Mouse (Mus musculus): ENCODE data around the gene Map7. TPM values are rescaled to one million over a fixed set of nuclear protein-coding genes. Genes with fewer than 3 reads are reported as not detected.

Gene Map7
- polyA plus RNA-seq, 1 experiment, result 3.6 TPM

DNA sequence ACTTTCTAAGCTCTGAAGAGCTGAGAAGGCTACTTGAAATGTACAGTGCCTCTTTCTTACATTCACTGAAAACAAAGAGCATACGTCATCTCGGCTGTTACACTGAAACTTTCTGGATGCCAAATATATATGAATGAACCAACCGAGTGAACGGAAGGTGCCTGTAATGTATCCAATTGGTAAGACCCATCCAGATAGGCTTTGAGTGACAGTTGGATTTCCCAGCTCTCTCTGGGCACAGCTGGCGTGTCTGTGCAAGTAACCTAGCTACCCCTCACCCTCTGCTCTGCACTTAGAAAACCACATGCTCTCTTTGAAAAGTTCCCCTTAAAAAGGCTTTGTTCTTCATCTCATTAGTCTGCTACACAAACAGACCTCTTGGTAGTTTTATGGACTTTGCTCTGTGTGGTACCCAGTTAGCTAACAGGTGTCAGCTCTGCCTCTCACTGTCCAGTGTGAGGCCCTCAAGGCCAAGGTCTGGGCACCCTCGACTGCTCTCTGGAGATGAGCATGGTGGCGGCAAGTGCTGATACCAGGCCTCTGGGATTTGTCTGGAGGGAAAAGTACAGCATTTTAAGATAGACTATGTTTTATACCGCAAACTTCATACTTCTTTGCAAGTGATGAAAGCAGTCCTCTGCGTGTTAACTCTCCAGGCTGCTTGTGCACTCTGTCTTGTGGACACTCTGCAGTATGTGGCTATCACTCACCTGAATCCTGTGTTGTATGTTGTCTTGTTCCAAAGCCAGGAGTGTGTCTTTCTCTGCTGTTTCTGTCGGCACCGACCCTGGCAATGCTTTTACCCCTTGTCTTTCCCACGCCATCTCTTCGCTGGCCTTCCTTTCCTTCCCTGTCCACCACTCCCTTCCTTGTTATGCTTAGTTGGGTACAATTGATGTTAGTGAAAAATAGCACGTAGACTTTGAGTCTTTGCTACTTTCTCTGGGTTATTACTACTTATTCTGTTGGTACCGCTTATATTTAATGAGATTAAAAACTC, 109.8 kb downstream of the Map7 start:
- no peaks in the 10 kb centered on the region for H3K4me1 ChIP-seq (ENCODE audit: control insufficient read depth, insufficient read depth, insufficient read length, low read length)
- H3K27ac ChIP-seq (replicated peaks; ENCODE audit: low read depth, low read length), result no peak overlapping the region
- no peak overlapping the region for H3K4me3 ChIP-seq (ENCODE audit: insufficient read depth, low read depth, low read length)

DNA sequence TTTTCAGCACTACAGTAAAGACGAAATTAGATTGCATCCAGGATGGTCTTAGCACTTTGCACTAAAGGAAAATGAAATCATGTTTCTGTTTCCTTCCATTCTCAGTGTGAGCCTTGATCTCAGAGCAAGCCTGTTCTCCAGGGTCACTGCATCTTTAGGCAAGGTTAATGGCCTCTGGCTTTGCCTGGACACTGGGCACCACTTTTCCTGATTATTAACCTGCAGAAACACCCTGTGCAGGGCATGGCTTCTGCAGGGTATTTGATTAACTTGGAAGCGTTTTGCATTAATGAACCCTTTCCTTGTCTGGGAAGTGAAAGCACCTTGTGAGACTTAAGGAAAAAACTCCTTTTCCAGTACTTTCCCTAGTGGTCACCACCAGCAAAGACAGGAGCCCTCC, 111.2 kb downstream of the Map7 start:
- H3K4me1 ChIP-seq (ENCODE audit: control insufficient read depth, insufficient read depth, insufficient read length, low read length), result no peaks in the 10 kb centered on the region
- no peak overlapping the region for H3K27ac ChIP-seq (replicated peaks; ENCODE audit: low read depth, low read length)
- no peak overlapping the region for H3K4me3 ChIP-seq (ENCODE audit: insufficient read depth, low read depth, low read length)

DNA sequence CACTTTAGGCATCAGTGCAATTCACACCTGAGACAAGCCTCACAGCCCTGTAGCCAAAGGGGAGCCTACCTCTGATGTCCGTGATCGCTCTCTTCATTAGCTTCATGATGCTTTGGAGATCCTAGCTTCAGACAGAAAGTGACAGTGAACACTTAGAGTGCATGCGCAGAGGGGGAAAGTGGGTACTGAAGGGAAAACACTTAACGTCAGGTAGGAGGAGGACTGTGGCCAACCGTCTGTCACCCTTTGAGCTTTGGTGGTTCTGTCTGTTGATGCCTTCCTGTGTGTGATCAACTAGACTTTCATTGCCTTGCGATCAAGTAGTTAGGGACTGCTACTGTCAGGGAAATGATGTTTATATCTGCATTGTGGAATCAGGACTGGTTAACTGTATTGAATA, 114.6 kb downstream of the Map7 start:
- Histone ChIP-seq H3K27ac (replicated peaks; ENCODE audit: low read depth, low read length) (no peak overlapping the region), H3K4me3 (ENCODE audit: insufficient read depth, low read depth, low read length) (no peak overlapping the region), H3K4me1 (ENCODE audit: control insufficient read depth, insufficient read depth, insufficient read length, low read length) (no peaks in the 10 kb centered on the region)

GRCm38 (mm10) chr10:20264479-20264878, 116.2 kb downstream of the Map7 start:
- Histone ChIP-seq H3K27ac (replicated peaks; ENCODE audit: low read depth, low read length) (no peak overlapping the region), H3K4me3 (ENCODE audit: insufficient read depth, low read depth, low read length) (no peak overlapping the region), H3K4me1 (ENCODE audit: control insufficient read depth, insufficient read depth, insufficient read length, low read length) (no peaks in the 10 kb centered on the region)

- H3K4me1 ChIP-seq (ENCODE audit: control insufficient read depth, insufficient read depth, insufficient read length, low read length), result no peaks in the 10 kb centered on the region
- H3K27ac ChIP-seq (replicated peaks; ENCODE audit: low read depth, low read length), result no peak overlapping the region
- H3K4me3 ChIP-seq (ENCODE audit: insufficient read depth, low read depth, low read length), result no peak overlapping the region
Measured at GRCm38 (mm10) chr10:20267032-20267431, 118.8 kb downstream of the Map7 start.

DNA sequence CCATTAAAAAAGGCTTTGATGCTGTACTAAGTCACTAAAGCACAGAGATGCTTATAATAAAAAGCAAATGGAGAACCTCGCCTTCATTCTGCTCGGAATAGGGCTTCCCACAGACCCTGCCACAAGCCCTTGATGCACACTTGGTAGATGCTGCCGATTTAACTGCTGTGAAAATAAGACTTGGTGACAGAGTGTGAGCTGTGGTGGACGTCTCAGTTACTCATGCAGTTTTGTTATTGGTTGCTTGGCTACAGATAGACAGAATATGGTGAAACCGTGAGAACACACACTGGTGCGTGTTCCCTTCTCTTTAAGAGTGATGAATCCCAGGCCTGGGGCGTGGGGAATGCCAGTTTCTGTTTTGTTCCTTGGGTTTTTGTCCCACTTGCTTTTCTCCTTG, 120.7 kb downstream of the Map7 start:
- H3K4me3 ChIP-seq (ENCODE audit: insufficient read depth, low read depth, low read length), result no peak overlapping the region

GRCm38 (mm10) chr10:20272380-20272779, 124.1 kb downstream of the Map7 start:
- Histone ChIP-seq H3K4me1 (ENCODE audit: control insufficient read depth, insufficient read depth, insufficient read length, low read length) (no peaks in the 10 kb centered on the region), H3K27ac (replicated peaks; ENCODE audit: low read depth, low read length) (no peak overlapping the region), H3K4me3 (ENCODE audit: insufficient read depth, low read depth, low read length) (no peak overlapping the region)

More for the DNA sequence above, 120.7 kb downstream of the Map7 start:
- Histone ChIP-seq H3K27ac (replicated peaks; ENCODE audit: low read depth, low read length) (no peak overlapping the region), H3K4me1 (ENCODE audit: control insufficient read depth, insufficient read depth, insufficient read length, low read length) (no peaks in the 10 kb centered on the region)

DNA sequence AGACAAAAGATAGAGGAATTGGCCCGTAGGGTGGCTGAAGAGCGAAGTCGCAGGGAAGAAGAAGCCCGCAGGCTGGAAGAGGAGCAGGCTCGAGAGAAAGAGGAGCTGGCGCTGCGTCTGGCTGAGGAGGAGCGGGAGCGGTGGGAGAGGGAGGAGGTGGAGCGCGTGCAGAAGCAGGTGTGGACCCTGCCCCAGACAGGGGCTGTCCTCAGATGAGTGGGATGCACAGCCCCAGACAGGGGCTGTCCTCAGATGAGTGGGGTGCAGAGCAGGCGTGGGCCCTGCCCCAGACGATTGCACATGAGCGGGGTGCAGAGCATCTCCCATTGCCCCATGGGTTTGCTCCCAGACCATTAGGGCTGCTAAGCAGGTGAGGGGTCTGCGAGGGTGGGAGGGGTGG, 125.0 kb downstream of the Map7 start:
- no peak overlapping the region for H3K4me3 ChIP-seq (ENCODE audit: insufficient read depth, low read depth, low read length)
- no peak overlapping the region for H3K27ac ChIP-seq (replicated peaks; ENCODE audit: low read depth, low read length)
- H3K4me1 ChIP-seq (ENCODE audit: control insufficient read depth, insufficient read depth, insufficient read length, low read length), result no peaks in the 10 kb centered on the region

DNA sequence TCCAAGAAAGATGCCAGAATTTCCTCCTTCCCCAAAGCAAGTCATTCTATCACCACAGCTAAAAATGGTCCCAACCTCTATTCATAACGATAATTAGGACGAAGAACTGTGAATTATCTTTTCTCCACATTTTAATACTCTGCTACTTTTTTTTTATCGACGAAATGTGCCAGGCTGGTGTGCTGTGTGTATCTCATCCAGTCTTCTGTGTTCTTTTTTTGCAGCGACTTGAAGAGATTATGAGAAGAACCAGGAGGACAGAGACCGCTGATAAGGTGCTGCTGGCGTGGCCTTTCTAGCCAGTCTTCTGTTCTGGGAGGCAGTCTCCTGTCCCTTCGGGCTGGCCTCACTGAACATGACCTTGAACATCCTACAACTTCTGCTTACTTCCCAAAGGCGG, 125.8 kb downstream of the Map7 start:
- Histone ChIP-seq H3K27ac (replicated peaks; ENCODE audit: low read depth, low read length) (no peak overlapping the region), H3K4me3 (ENCODE audit: insufficient read depth, low read depth, low read length) (no peak overlapping the region), H3K4me1 (ENCODE audit: control insufficient read depth, insufficient read depth, insufficient read length, low read length) (no peaks in the 10 kb centered on the region)

GRCm38 (mm10) chr10:20281456-20281855, 133.2 kb downstream of the Map7 start:
- Histone ChIP-seq H3K4me3 (ENCODE audit: insufficient read depth, low read depth, low read length) (no peak overlapping the region), H3K4me1 (ENCODE audit: control insufficient read depth, insufficient read depth, insufficient read length, low read length) (no peaks in the 10 kb centered on the region), H3K27ac (replicated peaks; ENCODE audit: low read depth, low read length) (no peak overlapping the region)

- H3K27ac ChIP-seq (replicated peaks; ENCODE audit: low read depth, low read length), result no peak overlapping the region
- no peaks in the 10 kb centered on the region for H3K4me1 ChIP-seq (ENCODE audit: control insufficient read depth, insufficient read depth, insufficient read length, low read length)
- no peak overlapping the region for H3K4me3 ChIP-seq (ENCODE audit: insufficient read depth, low read depth, low read length)
Measured at GRCm38 (mm10) chr10:20285289-20285975, 137.2 kb downstream of the Map7 start.

DNA sequence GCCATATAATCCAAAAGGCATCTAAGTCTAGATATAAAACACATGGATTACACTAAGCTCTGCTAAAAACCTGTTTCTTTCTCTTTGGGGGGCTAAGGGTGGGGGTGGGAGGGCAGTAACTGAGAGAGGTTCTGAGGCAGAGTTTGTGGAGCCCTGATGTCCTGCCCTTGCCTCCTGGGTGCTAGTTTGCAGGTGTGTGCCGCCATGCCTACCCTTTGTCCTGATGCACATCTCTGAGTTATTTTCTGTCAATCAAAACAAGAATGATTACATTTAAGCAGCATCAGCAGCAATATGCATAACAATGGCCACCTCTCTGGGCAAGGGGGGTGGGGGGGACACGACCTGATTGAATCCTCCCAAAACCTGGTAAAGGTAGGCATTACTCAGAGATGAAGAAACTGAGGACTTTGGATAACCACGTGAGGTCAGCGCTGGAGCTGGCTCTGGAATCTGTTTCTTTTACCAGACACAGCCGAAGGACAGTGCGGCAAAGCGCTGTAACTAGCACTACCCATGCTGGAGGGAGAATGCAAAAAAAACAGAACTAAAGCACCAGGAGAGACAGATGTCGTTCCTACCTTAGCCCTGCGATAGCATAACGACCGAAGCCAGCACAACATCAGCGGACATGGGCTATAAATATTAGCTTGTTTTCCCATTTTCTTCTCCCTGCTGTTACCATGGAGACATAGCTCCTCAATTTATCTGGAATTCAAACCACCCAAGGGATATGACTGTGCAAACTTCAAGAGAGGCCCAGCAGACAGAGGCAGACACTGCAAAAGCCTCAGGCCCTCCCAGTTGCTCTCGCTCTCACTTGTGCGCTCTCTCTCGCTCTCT, 137.9 kb downstream of the Map7 start:
- Histone ChIP-seq H3K4me1 (ENCODE audit: control insufficient read depth, insufficient read depth, insufficient read length, low read length) (no peaks in the 10 kb centered on the region), H3K4me3 (ENCODE audit: insufficient read depth, low read depth, low read length) (peak overlapping the region; percentile 16; the same call in 1 of the 2 replicates), H3K27ac (replicated peaks; ENCODE audit: low read depth, low read length) (peak overlapping the region; percentile 51)

- Histone ChIP-seq H3K4me1 (ENCODE audit: control insufficient read depth, insufficient read depth, insufficient read length, low read length) (no peaks in the 10 kb centered on the region), H3K27ac (replicated peaks; ENCODE audit: low read depth, low read length) (no peak overlapping the region), H3K4me3 (ENCODE audit: insufficient read depth, low read depth, low read length) (no peak overlapping the region)
Measured at GRCm38 (mm10) chr10:20287369-20287768, 139.1 kb downstream of the Map7 start.

- Histone ChIP-seq H3K4me3 (ENCODE audit: insufficient read depth, low read depth, low read length) (peak overlapping the region; percentile 43), H3K4me1 (ENCODE audit: control insufficient read depth, insufficient read depth, insufficient read length, low read length) (no peaks in the 10 kb centered on the region), H3K27ac (replicated peaks; ENCODE audit: low read depth, low read length) (no peak overlapping the region)
Measured at GRCm38 (mm10) chr10:20290467-20290883, 142.2 kb downstream of the Map7 start.

GRCm38 (mm10) chr10:20295961-20296360, 147.7 kb downstream of the Map7 start:
- no peak overlapping the region for H3K4me3 ChIP-seq (ENCODE audit: insufficient read depth, low read depth, low read length)
- H3K27ac ChIP-seq (replicated peaks; ENCODE audit: low read depth, low read length), result no peak overlapping the region

More at GRCm38 (mm10) chr10:20295961-20296360, 147.7 kb downstream of the Map7 start:
- H3K4me1 ChIP-seq (ENCODE audit: control insufficient read depth, insufficient read depth, insufficient read length, low read length), result no peaks in the 10 kb centered on the region
